In the genomic region with DNA sequence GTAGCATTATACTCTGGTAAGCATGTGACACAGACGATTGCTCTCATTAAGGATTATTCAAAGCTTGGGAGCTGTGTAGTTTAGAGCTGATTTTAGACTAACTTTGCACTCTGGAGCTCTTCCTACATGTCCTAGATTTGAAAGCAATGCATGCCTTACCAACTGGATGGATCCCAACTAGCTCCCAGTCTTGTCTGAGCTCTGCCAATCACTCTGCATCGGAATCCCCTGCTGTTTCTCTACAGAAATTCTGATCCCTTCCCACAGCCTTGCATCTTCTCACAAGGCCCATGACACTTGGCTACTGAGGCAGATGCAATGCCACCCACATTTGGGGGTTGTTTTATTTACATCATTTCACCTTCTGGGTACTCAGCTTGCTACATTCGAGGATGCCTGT, we compare ENCODE assay signal across 18 mouse cellular contexts.
DNase-seq lines count a peak whose midpoint lies in the region.
"Had no signal": no experiment of that assay in that cellular context is flagged by ENCODE, and none has a peak within 500 bp of the region (broad histone marks: within the 10 kb centered on the region; RNA-seq: fewer than 3 reads in every experiment).

No protein-coding gene starts in this region.

- peak; percentile 18 to 42 for DNase-seq in frontal cortex, postnatal 36 days (ENCODE audit: low spot score in 2 of 2)
- DNase-seq in frontal cortex, postnatal 14 days (ENCODE audit: low spot score in 2 of 2), result no peak
- peak; percentile 8 to 21 for DNase-seq in right cerebral cortex, adult 2 months (ENCODE audit: low spot score in 2 of 2)
- no peak for DNase-seq in right cerebral cortex, postnatal 14 days
- peak; percentile 18 for DNase-seq in layer of hippocampus, adult 9-10 months (ENCODE audit: low spot score)
- no peak for DNase-seq in spleen, postnatal 10 days (ENCODE audit: low spot score in 2 of 2)
- DNase-seq in thymus, adult 18-20 months, result no peak
- DNase-seq: adrenal gland, postnatal 25 days; cerebellum, adult 9-11 months; gastrocnemius, postnatal 14 days; heart, adult 11 months; heart, postnatal 10 days; kidney, adult 9 months; kidney, postnatal 25 days; liver, embryonic 13.5 days; lung, adult 2 months; lung, postnatal 14 days; thymus, postnatal 36 days had no signal

Comparison
In these comparisons a context has a peak if more than half of its experiments do, and no peak if none do; other contexts are left out.
1. DNase-seq: peak in frontal cortex, postnatal 36 days (2 of 2), right cerebral cortex, adult 2 months (2 of 2) and layer of hippocampus, adult 9-10 months (single experiment); none in frontal cortex, postnatal 14 days (0 of 2), right cerebral cortex, postnatal 14 days (single experiment), spleen, postnatal 10 days (0 of 2) and thymus, adult 18-20 months (0 of 2).